Mouse (Mus musculus) urinary bladder, postnatal 25 days (tissue): ENCODE measurements around the gene Nxf1.
"Not testable (repeated sequence)": the region's sequence is repeated elsewhere in the genome, so short reads cannot be mapped to it uniquely, and the experiment has no call there.

ENCODE experiments used
- DNase-seq: peaks from one replicate; pipeline ENCODE4 v3.0.0; 2022; ENCODE audit warnings: low spot score

Gene Nxf1

GRCm38 (mm10) chr19:8756635-8757387 lies at the start of gene Nxf1:
Gene Nxf1 (plus strand): TSS chr19:8757073.
- peak; percentile 95 for DNase-seq

- no peak for DNase-seq
Observed at GRCm38 (mm10) chr19:8708954-8709353, 47.9 kb upstream of the Nxf1 start.

GRCm38 (mm10) chr19:8710057-8710456 lies 46.8 kb upstream of the Nxf1 start:
- no peak for DNase-seq

GRCm38 (mm10) chr19:8711506-8711905 lies 45.4 kb upstream of the Nxf1 start:
- no peak for DNase-seq

- no peak for DNase-seq
Observed at GRCm38 (mm10) chr19:8711949-8712869, 44.7 kb upstream of the Nxf1 start.

- peak; percentile 72 for DNase-seq
Observed at GRCm38 (mm10) chr19:8712870-8713305, 44.0 kb upstream of the Nxf1 start.

- peak; percentile 88 for DNase-seq
Observed at GRCm38 (mm10) chr19:8713306-8713996, 43.4 kb upstream of the Nxf1 start.

GRCm38 (mm10) chr19:8713997-8714652 lies 42.7 kb upstream of the Nxf1 start:
- DNase-seq = no peak

GRCm38 (mm10) chr19:8714653-8715481 lies 42.0 kb upstream of the Nxf1 start:
- no peak for DNase-seq

GRCm38 (mm10) chr19:8715868-8716766 lies 40.8 kb upstream of the Nxf1 start:
- no peak for DNase-seq

GRCm38 (mm10) chr19:8716767-8717475 lies 40.0 kb upstream of the Nxf1 start:
- no peak for DNase-seq

- peak; percentile 61 for DNase-seq
Observed at GRCm38 (mm10) chr19:8718357-8718756, 38.5 kb upstream of the Nxf1 start.

- DNase-seq = not testable (repeated sequence)
Observed at GRCm38 (mm10) chr19:8719037-8719436, 37.8 kb upstream of the Nxf1 start.

GRCm38 (mm10) chr19:8721378-8721777 lies 35.5 kb upstream of the Nxf1 start:
- DNase-seq = no peak

GRCm38 (mm10) chr19:8722021-8722420 lies 34.9 kb upstream of the Nxf1 start:
- no peak for DNase-seq

GRCm38 (mm10) chr19:8722559-8722906 lies 34.3 kb upstream of the Nxf1 start:
- DNase-seq = no peak

- DNase-seq = peak; percentile 88
Observed at GRCm38 (mm10) chr19:8722907-8723573, 33.8 kb upstream of the Nxf1 start, which contains the start of gene Slc3a2. Gene Slc3a2 (minus strand): TSS chr19:8723369.

- no peak for DNase-seq
Observed at GRCm38 (mm10) chr19:8723574-8724346, 33.1 kb upstream of the Nxf1 start.
